Mouse (Mus musculus): Measurements from ENCODE around the gene Ptk7. TPM values are rescaled to one million over a fixed set of nuclear protein-coding genes. Genes with fewer than 3 reads are reported as not detected.
A peak's percentile ranks its signal among the peaks of the same experiment; 100 is the strongest.

The Ptk7 gene
- polyA plus RNA-seq, 1 experiment: 11.9 TPM

GRCm38 (mm10) chr17:46556584-46556945 lies 72.7 kb downstream of the Ptk7 start:
- peak; percentile 58 for DNase-seq
- TF ChIP-seq POLR2A (IDR thresholded peaks at IDR 0.05; ENCODE audit: control insufficient read depth, extremely low read depth, insufficient read depth, low read length, poor library complexity) (no peak), CTCF (IDR thresholded peaks at IDR 0.05; ENCODE audit: borderline replicate concordance, control insufficient read depth, extremely low read depth, insufficient read depth, low read length, poor library complexity) (no peak)
- under 1% methylated on average over 11 of the region's 11 CpGs for WGBS
- Histone ChIP-seq H3K27ac (ENCODE audit: control insufficient read depth, insufficient read depth, low read length) (peak overlapping the region; percentile 50), H3K4me3 (ENCODE audit: control insufficient read depth, insufficient read depth, low read length) (peak overlapping the region; percentile 75), H3K36me3 (ENCODE audit: control insufficient read depth, insufficient read depth, low read length) (no peaks in the 10 kb centered on the region), H3K4me1 (replicated peaks; ENCODE audit: control insufficient read depth, insufficient read depth, low read length) (peaks cover 18% of the 10 kb centered on the region), H3K27me3 (ENCODE audit: control insufficient read depth, insufficient read depth, low read length) (no peaks in the 10 kb centered on the region)

GRCm38 (mm10) chr17:46555673-46556583 lies 73.4 kb downstream of the Ptk7 start, which contains the start of gene Srf:
Gene Srf (minus strand): TSS chr17:46556175.
- peaks cover 18% of the 10 kb centered on the region for H3K4me1 ChIP-seq (replicated peaks; ENCODE audit: control insufficient read depth, insufficient read depth, low read length)
- WGBS: under 1% methylated on average over 84 of the region's 87 CpGs
- H3K4me3 ChIP-seq (ENCODE audit: control insufficient read depth, insufficient read depth, low read length): peak within 1 kb of the TSS; percentile 84
- H3K27me3 ChIP-seq (ENCODE audit: control insufficient read depth, insufficient read depth, low read length): no peaks in the 10 kb centered on the region
- TF ChIP-seq CTCF (IDR thresholded peaks at IDR 0.05; ENCODE audit: borderline replicate concordance, control insufficient read depth, extremely low read depth, insufficient read depth, low read length, poor library complexity) (peak; percentile 68; the same call in 1 of the 2 replicates), POLR2A (IDR thresholded peaks at IDR 0.05; ENCODE audit: control insufficient read depth, extremely low read depth, insufficient read depth, low read length, poor library complexity) (peak; percentile 72)
- H3K27ac ChIP-seq (ENCODE audit: control insufficient read depth, insufficient read depth, low read length): peak within 1 kb of the TSS; percentile 50
- peak; percentile 96 for DNase-seq
- H3K36me3 ChIP-seq (ENCODE audit: control insufficient read depth, insufficient read depth, low read length): no peaks in the 10 kb centered on the region

- TF ChIP-seq CTCF (IDR thresholded peaks at IDR 0.05; ENCODE audit: borderline replicate concordance, control insufficient read depth, extremely low read depth, insufficient read depth, low read length, poor library complexity): no peak
- TF ChIP-seq POLR2A (IDR thresholded peaks at IDR 0.05; ENCODE audit: control insufficient read depth, extremely low read depth, insufficient read depth, low read length, poor library complexity): no peak
- Histone ChIP-seq H3K27me3 (ENCODE audit: control insufficient read depth, insufficient read depth, low read length) (no peaks in the 10 kb centered on the region), H3K4me3 (ENCODE audit: control insufficient read depth, insufficient read depth, low read length) (peak overlapping the region; percentile 84), H3K36me3 (ENCODE audit: control insufficient read depth, insufficient read depth, low read length) (peaks cover 4% of the 10 kb centered on the region; the same call in 1 of the 2 replicates), H3K27ac (ENCODE audit: control insufficient read depth, insufficient read depth, low read length) (no peak overlapping the region), H3K4me1 (replicated peaks; ENCODE audit: control insufficient read depth, insufficient read depth, low read length) (peaks cover 18% of the 10 kb centered on the region)
- WGBS: under 1% methylated on average over 75 of the region's 75 CpGs
- DNase-seq: peak; percentile 58
Observed at GRCm38 (mm10) chr17:46554977-46555672, 74.2 kb downstream of the Ptk7 start.

- H3K4me1 ChIP-seq (replicated peaks; ENCODE audit: control insufficient read depth, insufficient read depth, low read length): peaks cover 18% of the 10 kb centered on the region
- peaks cover 9% of the 10 kb centered on the region; the same call in 1 of the 2 replicates for H3K36me3 ChIP-seq (ENCODE audit: control insufficient read depth, insufficient read depth, low read length)
- H3K27ac ChIP-seq (ENCODE audit: control insufficient read depth, insufficient read depth, low read length): no peak overlapping the region
- peak overlapping the region; percentile 84 for H3K4me3 ChIP-seq (ENCODE audit: control insufficient read depth, insufficient read depth, low read length)
- TF ChIP-seq POLR2A (IDR thresholded peaks at IDR 0.05; ENCODE audit: control insufficient read depth, extremely low read depth, insufficient read depth, low read length, poor library complexity): no peak
- no peak for TF ChIP-seq CTCF (IDR thresholded peaks at IDR 0.05; ENCODE audit: borderline replicate concordance, control insufficient read depth, extremely low read depth, insufficient read depth, low read length, poor library complexity)
- 2% methylated on average over 11 of the region's 11 CpGs for WGBS
- DNase-seq: peak; percentile 16
- H3K27me3 ChIP-seq (ENCODE audit: control insufficient read depth, insufficient read depth, low read length): no peaks in the 10 kb centered on the region
Observed at GRCm38 (mm10) chr17:46554646-46554976, 74.7 kb downstream of the Ptk7 start.

- peaks cover 12% of the 10 kb centered on the region for H3K36me3 ChIP-seq (ENCODE audit: control insufficient read depth, insufficient read depth, low read length)
- no peak for DNase-seq
- TF ChIP-seq CTCF (IDR thresholded peaks at IDR 0.05; ENCODE audit: borderline replicate concordance, control insufficient read depth, extremely low read depth, insufficient read depth, low read length, poor library complexity) (no peak), POLR2A (IDR thresholded peaks at IDR 0.05; ENCODE audit: control insufficient read depth, extremely low read depth, insufficient read depth, low read length, poor library complexity) (no peak)
- H3K4me3 ChIP-seq (ENCODE audit: control insufficient read depth, insufficient read depth, low read length): no peak overlapping the region
- no peaks in the 10 kb centered on the region for H3K27me3 ChIP-seq (ENCODE audit: control insufficient read depth, insufficient read depth, low read length)
- H3K4me1 ChIP-seq (replicated peaks; ENCODE audit: control insufficient read depth, insufficient read depth, low read length): peaks cover 18% of the 10 kb centered on the region
- WGBS: 90% methylated on average over 3 of the region's 3 CpGs
- no peak overlapping the region for H3K27ac ChIP-seq (ENCODE audit: control insufficient read depth, insufficient read depth, low read length)
Observed at GRCm38 (mm10) chr17:46553926-46554325, 75.4 kb downstream of the Ptk7 start.

- H3K27ac ChIP-seq (ENCODE audit: control insufficient read depth, insufficient read depth, low read length): no peak overlapping the region
Observed at GRCm38 (mm10) chr17:46553469-46553868, 75.8 kb downstream of the Ptk7 start.

More at GRCm38 (mm10) chr17:46553469-46553868, 75.8 kb downstream of the Ptk7 start:
- Histone ChIP-seq H3K27me3 (ENCODE audit: control insufficient read depth, insufficient read depth, low read length) (no peaks in the 10 kb centered on the region), H3K4me1 (replicated peaks; ENCODE audit: control insufficient read depth, insufficient read depth, low read length) (peaks cover 18% of the 10 kb centered on the region), H3K36me3 (ENCODE audit: control insufficient read depth, insufficient read depth, low read length) (peaks cover 17% of the 10 kb centered on the region), H3K4me3 (ENCODE audit: control insufficient read depth, insufficient read depth, low read length) (no peak overlapping the region)
- WGBS: 94% methylated on average over 11 of the region's 11 CpGs
- DNase-seq: no peak
- TF ChIP-seq POLR2A (IDR thresholded peaks at IDR 0.05; ENCODE audit: control insufficient read depth, extremely low read depth, insufficient read depth, low read length, poor library complexity) (no peak), CTCF (IDR thresholded peaks at IDR 0.05; ENCODE audit: borderline replicate concordance, control insufficient read depth, extremely low read depth, insufficient read depth, low read length, poor library complexity) (no peak)
